Mouse (Mus musculus): Measurements from ENCODE around the gene Rnasek. TPM values are rescaled to one million over a fixed set of nuclear protein-coding genes. Genes with fewer than 3 reads are reported as not detected.

Gene Rnasek
- polyA plus RNA-seq, 1 experiment = 214 TPM

DNA sequence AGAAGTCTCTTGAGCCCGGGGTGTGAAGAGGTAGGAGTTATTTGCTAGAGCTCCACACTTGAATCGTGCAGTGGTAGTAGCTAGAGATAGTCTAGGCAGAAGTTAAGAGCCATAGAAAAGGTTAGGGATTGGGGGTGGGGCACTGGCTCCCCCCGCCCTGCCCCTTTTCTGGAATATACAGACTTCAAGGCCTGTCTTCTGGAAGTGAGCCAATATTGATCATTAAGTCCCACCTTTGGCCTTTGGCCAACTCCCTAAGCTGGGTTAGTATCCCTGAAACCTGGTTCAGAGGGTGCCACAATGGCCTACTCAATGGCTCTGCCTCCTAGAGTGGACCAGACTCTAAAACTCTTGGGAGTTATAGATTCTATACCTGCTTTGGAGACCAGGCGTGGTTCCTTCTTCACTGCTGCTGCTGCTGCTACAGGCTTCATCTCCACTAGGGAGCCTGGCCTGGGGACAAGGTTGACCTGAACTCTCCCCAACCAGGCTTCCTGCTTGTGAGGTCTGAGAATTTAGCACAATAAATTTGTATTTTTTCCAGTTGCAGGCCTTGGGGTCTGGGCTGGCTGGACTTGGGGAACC is 11.9 kb downstream of the Rnasek start:
- Histone ChIP-seq H3K4me3 (ENCODE audit: insufficient read depth, low read depth, low read length) (peak overlapping the region; percentile 64), H3K4me1 (ENCODE audit: control insufficient read depth, insufficient read depth, insufficient read length, low read length) (peaks cover 3% of the 10 kb centered on the region; the same call in 1 of the 2 replicates), H3K27ac (replicated peaks; ENCODE audit: low read depth, low read length) (peak overlapping the region; percentile 95)

DNA sequence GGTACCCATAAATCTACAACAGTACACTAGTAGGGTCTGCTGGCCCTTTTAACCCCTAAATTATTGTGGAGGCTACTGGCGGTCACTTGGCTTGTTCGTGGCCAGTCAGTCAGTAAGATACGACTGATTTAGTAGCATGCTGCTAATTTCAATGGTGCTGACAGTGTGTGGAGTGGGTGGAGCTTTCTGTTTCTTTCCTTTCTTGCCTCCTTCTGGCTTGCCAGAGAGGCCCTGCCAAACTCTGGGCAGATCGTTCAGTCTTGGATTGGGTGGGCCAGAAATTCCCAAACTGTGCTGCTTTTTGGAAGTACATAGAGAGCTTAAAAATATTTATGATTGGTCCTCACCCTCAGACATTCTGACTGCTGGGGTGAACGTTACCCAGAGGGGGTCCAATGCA is 12.5 kb downstream of the Rnasek start:
- H3K4me3 ChIP-seq (ENCODE audit: insufficient read depth, low read depth, low read length) = peak overlapping the region; percentile 64
- peaks cover 3% of the 10 kb centered on the region; the same call in 1 of the 2 replicates for H3K4me1 ChIP-seq (ENCODE audit: control insufficient read depth, insufficient read depth, insufficient read length, low read length)
- H3K27ac ChIP-seq (replicated peaks; ENCODE audit: low read depth, low read length) = peak overlapping the region; percentile 95

DNA sequence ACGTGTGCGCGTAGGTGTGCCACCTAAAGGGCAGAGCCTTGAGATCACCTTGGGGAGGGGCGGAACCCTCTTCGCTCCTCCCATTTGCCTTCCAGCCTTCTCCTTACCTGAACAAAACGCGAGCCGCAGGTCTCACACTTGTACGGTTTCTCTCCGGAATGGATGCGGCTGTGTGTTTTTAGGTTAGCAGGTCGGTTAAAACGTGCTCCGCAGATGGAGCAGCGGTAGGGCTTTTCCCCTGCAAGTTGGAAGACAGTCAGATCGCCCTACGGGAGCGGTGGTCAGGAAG is 13.1 kb downstream of the Rnasek start:
- H3K27ac ChIP-seq (replicated peaks; ENCODE audit: low read depth, low read length) = peak overlapping the region; percentile 95

DNA sequence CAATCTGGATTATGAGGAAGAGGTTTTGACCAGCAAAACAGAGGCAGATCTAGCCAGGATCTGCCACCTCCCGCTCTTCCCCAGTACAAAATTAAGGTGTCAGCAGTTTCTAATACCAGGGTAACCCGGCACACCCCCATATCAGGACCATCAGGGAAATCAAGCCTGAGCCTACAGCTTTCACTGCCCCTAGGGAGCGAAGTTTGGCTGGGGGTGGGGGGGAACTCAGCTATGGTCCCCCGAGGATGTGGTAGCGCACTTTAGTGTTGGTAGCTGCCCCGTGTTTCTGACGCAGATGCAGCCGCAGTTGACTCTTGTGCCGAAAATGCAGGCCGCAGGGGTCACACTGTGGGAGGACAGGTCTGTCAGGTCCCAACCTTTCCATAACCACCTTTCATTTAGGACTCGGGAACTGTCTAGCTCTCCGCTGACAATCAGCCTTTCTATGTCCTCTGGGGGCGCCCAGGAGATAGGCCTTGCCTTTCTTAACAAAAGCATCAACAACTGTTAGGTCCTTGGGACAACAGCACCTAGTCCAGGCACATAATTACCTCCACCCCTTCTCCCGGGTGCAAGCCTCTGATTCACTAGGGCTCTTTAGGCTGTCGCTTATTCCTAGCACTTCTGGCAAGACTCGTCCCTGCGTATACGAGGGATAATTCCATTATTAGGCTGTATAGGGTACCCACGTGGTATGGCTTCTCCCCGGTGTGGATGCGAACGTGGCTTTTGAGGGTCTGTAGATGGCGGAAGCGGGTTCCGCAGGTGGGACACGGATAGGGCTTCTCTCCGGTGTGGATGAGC is 13.6 kb downstream of the Rnasek start:
- H3K27ac ChIP-seq (replicated peaks; ENCODE audit: low read depth, low read length) = peak overlapping the region; percentile 95
- H3K4me1 ChIP-seq (ENCODE audit: control insufficient read depth, insufficient read depth, insufficient read length, low read length) = peaks cover 3% of the 10 kb centered on the region; the same call in 1 of the 2 replicates
- H3K4me3 ChIP-seq (ENCODE audit: insufficient read depth, low read depth, low read length) = peak overlapping the region; percentile 64

More for the DNA sequence above, 13.1 kb downstream of the Rnasek start:
- peaks cover 3% of the 10 kb centered on the region; the same call in 1 of the 2 replicates for H3K4me1 ChIP-seq (ENCODE audit: control insufficient read depth, insufficient read depth, insufficient read length, low read length)
- peak overlapping the region; percentile 64 for H3K4me3 ChIP-seq (ENCODE audit: insufficient read depth, low read depth, low read length)

DNA sequence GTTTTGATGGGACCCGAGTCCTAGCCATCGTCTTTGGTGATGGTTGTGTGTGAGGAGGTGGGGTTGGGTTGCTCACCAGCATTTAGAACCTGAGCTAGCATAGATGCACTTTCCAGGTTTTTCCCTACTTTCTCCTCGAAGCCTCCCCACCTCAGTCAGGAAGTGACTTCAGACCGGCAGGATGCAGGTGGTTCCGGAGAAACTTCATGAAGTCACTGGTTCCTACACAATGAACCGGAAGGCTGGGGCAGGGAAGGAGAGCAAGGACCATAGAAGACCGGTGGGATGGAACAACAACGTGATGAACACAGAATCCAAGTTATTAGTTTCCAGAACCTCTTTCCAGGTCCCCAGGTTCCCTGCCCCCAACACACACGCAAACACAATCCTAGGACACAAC is 15.9 kb downstream of the Rnasek start:
- peak overlapping the region; percentile 64 for H3K4me3 ChIP-seq (ENCODE audit: insufficient read depth, low read depth, low read length)
- H3K27ac ChIP-seq (replicated peaks; ENCODE audit: low read depth, low read length) = peak overlapping the region; percentile 99

DNA sequence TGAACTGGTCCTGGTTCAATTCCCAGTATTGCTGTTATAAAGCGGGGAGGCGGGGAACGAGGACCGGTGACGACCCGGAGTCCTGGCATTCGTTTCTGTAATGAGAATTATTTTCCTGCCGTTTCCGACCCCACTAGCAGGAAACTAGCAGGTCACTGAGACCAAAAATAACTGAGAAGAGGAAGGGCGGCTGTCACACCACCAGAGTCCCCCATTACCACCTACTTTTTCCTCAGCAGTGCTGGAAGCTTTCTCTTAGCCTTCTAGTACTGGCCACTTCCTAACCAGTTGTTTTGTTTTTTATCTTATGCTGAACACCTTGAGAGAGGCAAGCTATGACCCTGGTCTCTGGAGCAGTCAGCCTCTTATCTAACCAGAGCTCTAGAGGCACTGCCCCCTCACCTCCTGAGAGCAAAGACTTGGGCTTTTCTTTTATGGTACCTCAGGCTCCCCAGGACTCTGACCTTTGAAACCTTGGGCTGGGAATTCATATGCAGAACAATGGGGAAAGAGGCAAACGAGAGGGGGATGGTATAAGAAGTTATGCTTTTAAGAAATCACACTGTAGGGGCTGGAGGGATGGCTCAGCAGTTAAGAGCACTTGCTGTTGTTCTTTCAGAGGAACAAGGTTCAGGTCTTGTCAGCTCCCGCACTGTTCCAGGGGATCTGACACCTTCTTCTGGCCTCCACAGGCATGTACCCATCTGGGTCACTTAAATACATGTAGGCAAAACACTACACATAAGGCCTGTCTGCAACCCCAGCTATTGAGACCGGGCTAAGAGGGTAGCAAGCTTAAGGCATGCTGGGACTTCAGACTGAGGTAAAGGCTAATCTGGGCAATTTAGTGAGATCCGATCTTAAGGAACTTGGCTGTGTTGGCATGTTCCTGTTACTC is 17.8 kb downstream of the Rnasek start:
- Histone ChIP-seq H3K4me3 (ENCODE audit: insufficient read depth, low read depth, low read length) (peak overlapping the region; percentile 76), H3K4me1 (ENCODE audit: control insufficient read depth, insufficient read depth, insufficient read length, low read length) (peaks cover 9% of the 10 kb centered on the region), H3K27ac (replicated peaks; ENCODE audit: low read depth, low read length) (peak overlapping the region; percentile 98)

More for the DNA sequence above, 15.9 kb downstream of the Rnasek start:
- peaks cover 6% of the 10 kb centered on the region for H3K4me1 ChIP-seq (ENCODE audit: control insufficient read depth, insufficient read depth, insufficient read length, low read length)

DNA sequence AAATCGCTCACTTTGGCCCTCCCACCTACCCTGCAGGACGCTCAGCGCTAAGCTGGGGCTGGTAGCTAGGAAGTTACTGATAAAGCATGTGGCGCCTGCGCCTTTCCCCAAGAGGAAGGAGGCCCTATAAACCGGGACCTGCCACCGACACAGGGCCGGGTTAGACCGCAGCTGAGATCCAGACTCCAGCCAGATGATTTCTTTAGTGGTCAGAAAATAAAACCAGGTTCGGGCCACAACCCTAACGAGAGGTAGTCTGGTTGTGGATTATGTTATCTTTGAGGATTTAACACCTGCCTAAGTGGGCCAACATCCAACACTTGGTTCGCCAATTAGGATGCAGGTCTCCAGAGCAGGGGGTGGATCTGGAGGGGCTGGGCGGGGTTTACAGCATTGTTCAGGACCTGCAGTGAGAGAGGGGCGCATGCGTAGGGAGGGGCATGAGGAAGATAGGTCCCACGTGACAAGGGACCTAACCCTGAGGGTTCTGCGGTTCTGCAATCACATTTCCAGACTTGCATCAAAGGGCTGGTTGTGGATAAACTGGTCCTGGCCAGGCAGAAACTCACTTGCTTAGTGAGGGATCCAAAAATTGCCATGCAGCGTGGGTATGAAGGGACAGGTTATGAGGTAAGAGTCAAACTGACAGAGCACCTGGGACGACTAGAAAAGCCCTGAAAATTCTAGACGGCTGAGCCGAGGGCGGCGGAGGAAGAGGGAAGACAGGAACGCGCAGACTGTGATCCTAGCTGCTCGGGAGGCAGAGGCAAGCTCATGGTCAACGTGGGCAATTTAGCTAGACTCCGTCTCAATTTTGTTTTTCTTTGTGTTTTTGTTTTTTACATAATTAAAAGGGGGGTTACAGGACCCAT is 18.7 kb downstream of the Rnasek start, which contains the start of gene Slc16a13:
Slc16a13 (minus strand) TSS at position 334 of the 872 bp plus-strand sequence.
- H3K27ac ChIP-seq (replicated peaks; ENCODE audit: low read depth, low read length) = peak within 1 kb of the TSS; percentile 98
- peak within 1 kb of the TSS; percentile 76 for H3K4me3 ChIP-seq (ENCODE audit: insufficient read depth, low read depth, low read length)
- peaks cover 9% of the 10 kb centered on the region for H3K4me1 ChIP-seq (ENCODE audit: control insufficient read depth, insufficient read depth, insufficient read length, low read length)

DNA sequence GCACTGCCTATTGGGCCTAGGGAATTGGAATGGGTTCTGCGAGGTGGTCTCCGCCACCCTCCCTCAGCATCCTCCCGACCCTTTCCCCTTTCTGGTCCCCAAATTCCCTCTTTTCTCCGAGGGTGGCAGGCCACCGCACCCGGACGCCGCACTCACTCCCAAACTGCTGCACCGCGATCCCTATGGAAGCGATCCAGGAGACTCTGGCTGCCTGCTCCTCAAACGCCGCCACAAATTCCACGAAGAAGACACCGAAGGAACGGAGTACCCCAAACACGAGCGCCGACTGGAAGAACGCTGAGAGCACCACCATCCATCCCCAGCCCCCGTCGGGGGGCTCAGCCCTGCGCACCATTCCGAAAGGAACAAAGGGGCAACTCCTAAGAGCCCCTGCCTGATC is 19.3 kb downstream of the Rnasek start:
- peak overlapping the region; percentile 75 for H3K27ac ChIP-seq (replicated peaks; ENCODE audit: low read depth, low read length)
- H3K4me3 ChIP-seq (ENCODE audit: insufficient read depth, low read depth, low read length) = peak overlapping the region; percentile 68

DNA sequence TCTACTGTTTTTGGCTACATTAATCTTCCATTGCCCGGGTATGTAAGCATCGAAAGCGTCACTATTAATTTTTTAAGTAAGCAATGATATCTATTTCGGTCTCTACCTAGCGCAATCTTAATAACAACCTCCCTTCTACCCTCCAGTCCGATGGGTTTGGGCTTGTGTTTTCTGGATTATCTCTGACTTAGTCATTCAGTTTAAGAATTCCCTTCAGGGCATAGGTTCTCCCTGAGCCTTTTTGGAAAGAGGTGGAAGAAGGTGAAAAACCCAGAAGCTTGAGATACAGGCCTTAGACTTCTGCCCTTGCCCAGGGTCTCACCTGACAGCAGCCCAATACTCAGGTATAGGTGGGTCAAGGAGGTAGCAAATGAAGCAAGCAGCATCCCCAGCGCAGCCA is 19.8 kb downstream of the Rnasek start:
- Histone ChIP-seq H3K4me1 (ENCODE audit: control insufficient read depth, insufficient read depth, insufficient read length, low read length) (peaks cover 9% of the 10 kb centered on the region), H3K27ac (replicated peaks; ENCODE audit: low read depth, low read length) (peak overlapping the region; percentile 75), H3K4me3 (ENCODE audit: insufficient read depth, low read depth, low read length) (peak overlapping the region; percentile 68)

More for the DNA sequence above, 19.3 kb downstream of the Rnasek start:
- H3K4me1 ChIP-seq (ENCODE audit: control insufficient read depth, insufficient read depth, insufficient read length, low read length) = peaks cover 9% of the 10 kb centered on the region

DNA sequence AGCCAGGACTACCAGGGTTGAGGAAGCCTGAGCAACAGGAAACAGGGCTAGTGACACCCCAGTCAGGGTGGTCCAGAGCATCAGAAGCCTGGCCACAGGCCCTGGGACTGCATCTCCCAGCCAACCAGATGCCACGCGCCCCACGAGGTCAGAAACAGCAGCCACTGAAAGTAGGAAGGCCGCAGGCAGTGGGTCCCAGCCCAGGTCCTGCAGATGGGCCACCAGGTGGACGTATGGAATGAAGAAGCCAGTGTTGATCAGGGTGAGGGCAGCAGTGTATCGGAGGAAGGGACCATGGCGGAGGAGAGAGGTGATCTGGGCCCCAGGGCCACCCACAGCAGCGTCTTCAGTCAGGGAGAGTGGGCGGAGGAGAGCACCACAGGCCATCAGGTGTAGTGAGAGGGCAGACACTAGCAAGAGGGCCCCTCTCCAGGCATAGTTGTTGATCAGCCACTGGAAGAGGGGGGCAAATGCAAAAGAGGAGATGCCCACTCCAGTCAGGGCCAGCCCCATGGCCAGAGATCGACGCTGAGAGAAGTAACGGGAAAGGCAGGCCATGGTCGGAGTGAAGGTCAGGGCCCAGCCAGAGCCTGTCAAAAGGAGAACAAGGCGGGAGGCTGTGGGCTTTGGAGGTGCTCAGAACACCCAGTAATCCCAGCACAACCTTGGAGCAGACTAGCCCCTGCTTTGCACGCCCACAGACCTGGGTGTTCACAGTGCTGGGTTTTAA is 20.7 kb downstream of the Rnasek start:
- Histone ChIP-seq H3K4me3 (ENCODE audit: insufficient read depth, low read depth, low read length) (peak overlapping the region; percentile 10; the same call in 1 of the 2 replicates), H3K4me1 (ENCODE audit: control insufficient read depth, insufficient read depth, insufficient read length, low read length) (peaks cover 9% of the 10 kb centered on the region), H3K27ac (replicated peaks; ENCODE audit: low read depth, low read length) (no peak overlapping the region)

DNA sequence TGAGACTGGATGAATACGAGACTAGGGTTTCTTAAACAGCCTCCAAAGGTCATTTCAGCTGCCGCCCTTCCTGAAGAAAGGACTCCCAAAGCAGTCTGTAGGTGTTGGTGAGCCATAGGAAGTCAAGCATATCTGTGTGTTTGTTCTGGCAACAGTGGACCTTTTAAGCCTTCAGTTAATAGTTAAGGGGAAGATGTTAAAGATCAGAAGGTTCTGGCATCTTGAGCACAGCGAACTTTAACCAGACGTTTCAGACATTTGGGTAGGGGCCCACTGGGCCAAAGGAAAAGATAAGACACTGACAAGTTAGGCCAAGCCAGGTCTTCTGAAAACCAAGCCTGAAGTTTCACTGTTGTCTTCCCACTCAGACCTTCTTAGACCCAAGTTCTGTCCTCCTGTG is 21.6 kb downstream of the Rnasek start:
- Histone ChIP-seq H3K4me3 (ENCODE audit: insufficient read depth, low read depth, low read length) (no peak overlapping the region), H3K27ac (replicated peaks; ENCODE audit: low read depth, low read length) (no peak overlapping the region), H3K4me1 (ENCODE audit: control insufficient read depth, insufficient read depth, insufficient read length, low read length) (peaks cover 6% of the 10 kb centered on the region; the same call in 1 of the 2 replicates)

DNA sequence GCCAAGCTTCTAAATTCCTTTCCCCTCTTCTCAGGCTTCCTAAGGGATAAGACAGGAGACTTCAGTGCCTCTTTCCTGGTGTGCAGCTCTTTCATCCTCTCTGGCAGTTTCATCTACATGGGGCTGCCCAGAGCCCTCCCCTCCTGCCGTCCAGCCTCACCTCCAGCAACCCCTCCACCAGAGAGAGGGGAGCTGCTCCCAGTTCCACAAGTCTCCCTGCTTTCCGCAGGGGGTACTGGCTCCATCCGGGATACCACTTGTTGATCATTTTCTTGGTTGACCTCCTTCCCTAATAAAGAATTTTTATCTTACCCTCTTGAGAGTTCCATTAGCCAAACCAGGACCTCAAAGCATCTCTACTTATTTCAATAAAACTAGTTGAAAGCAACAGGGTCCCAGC is 23.5 kb downstream of the Rnasek start:
- no peak overlapping the region for H3K27ac ChIP-seq (replicated peaks; ENCODE audit: low read depth, low read length)
- H3K4me1 ChIP-seq (ENCODE audit: control insufficient read depth, insufficient read depth, insufficient read length, low read length) = peaks cover 6% of the 10 kb centered on the region; the same call in 1 of the 2 replicates
- no peak overlapping the region for H3K4me3 ChIP-seq (ENCODE audit: insufficient read depth, low read depth, low read length)

DNA sequence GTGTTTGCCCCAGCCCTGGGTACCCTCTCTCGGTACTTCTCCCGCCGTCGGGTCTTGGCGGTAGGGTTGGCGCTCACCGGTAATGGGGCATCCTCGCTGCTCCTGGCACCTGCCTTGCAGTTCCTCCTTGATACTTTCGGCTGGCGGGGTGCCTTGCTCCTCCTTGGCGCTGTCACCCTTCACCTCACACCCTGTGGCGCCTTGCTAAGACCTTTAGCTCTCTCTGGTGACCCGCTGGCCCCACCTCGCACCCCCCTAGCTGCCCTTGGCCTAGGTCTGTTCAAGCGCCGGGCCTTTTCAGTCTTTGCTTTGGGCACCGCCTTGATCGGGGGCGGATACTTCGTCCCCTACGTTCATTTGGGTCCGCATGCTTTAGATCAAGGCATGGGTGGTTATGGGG is 24.3 kb downstream of the Rnasek start:
- Histone ChIP-seq H3K4me3 (ENCODE audit: insufficient read depth, low read depth, low read length) (0 out of 2 replicates have a peak overlapping the region, but pooled peaks have one; percentile 48), H3K27ac (replicated peaks; ENCODE audit: low read depth, low read length) (no peak overlapping the region), H3K4me1 (ENCODE audit: control insufficient read depth, insufficient read depth, insufficient read length, low read length) (peaks cover 6% of the 10 kb centered on the region; the same call in 1 of the 2 replicates)

DNA sequence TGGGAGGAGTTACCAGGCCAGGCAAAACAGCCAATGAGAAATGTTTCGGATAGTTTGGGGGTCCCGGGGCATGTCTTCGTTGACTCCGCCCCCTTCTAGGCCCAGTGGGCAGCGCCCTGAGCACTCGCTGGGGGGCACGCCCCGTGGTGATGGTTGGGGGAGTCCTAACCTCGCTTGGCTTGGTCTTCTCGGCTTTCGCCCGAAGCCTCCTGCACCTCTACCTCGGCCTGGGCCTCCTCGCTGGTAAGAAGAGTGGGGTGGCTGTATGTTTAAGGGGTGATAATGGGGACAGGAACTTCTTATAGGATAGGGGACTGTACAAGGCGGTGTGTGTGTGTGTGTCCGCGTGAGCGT is 24.8 kb downstream of the Rnasek start:
- no peak overlapping the region for H3K27ac ChIP-seq (replicated peaks; ENCODE audit: low read depth, low read length)
- H3K4me1 ChIP-seq (ENCODE audit: control insufficient read depth, insufficient read depth, insufficient read length, low read length) = peaks cover 6% of the 10 kb centered on the region; the same call in 1 of the 2 replicates
- H3K4me3 ChIP-seq (ENCODE audit: insufficient read depth, low read depth, low read length) = peak overlapping the region; percentile 48; the same call in 1 of the 2 replicates
